Mouse (Mus musculus): ENCODE measurements at regions not wholly inside any gene's neighbourhood (a gene's known extent, or its start where the extent isn't known, plus 50 kb on each side); places are given as distances from the start of the nearest gene placed in this dataset.

GRCm38 (mm10) chr2:53796605-53797004 lies 288.7 kb downstream of the Rprm start:
- no peaks in the 10 kb centered on the region for H3K4me1 ChIP-seq (ENCODE audit: control insufficient read depth in 2 of 2, insufficient read depth in 2 of 2, low read length in 2 of 2, poor library complexity in 1 of 2)
- in situ Hi-C loops (cut with MboI; ENCODE audit: low sequenced_read_pairs in 2 of 2, unreplicated experiment in 2 of 2) = no loop called here

DNA sequence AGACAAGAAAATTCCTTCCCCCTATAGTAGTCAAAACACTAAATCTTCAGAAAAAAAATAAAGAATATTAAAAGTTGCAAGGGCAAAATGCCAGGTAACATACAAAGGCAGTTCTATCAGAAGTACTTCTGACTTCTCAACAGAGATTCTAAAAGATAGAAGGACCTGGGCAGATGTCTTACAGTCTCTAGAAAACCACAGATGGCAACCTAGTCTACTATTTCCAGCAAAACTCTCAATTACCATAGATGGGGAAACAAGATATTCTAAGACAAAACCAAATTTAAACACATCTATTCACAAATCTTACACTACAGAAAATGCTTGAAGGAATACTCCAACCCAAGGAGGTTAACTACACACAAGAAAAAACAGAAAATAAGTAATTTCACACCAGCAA lies 281.7 kb downstream of the Rprm start:
- no peak for DNase-seq (ENCODE audit: low read depth, low spot score)
- TF ChIP-seq MAFK (IDR thresholded peaks at IDR 0.05; ENCODE audit: insufficient read depth, low read depth, low read length) (no peak), ZNF384 (IDR thresholded peaks at IDR 0.05; ENCODE audit: low read depth, low read length) (no peak), ZC3H11A (IDR thresholded peaks at IDR 0.05; ENCODE audit: borderline replicate concordance, low read depth, low read length) (no peak), CHD2 (IDR thresholded peaks at IDR 0.05; ENCODE audit: low read depth, low read length) (no peak), HCFC1 (IDR thresholded peaks at IDR 0.05; ENCODE audit: borderline replicate concordance, insufficient read depth, low read length) (no peak)
- Histone ChIP-seq H3K4me1 (ENCODE audit: control insufficient read depth in 2 of 2, insufficient read depth in 2 of 2, low read length in 2 of 2, poor library complexity in 1 of 2) (no peaks in the 10 kb centered on the region), H3K4me3 (ENCODE audit: insufficient read depth in 1 of 2, low read depth in 1 of 2, low read length in 2 of 2, poor library complexity in 1 of 2, severe bottlenecking in 1 of 2) (no peak overlapping the region), H3K9me3 (ENCODE audit: control insufficient read depth, insufficient read depth, low read depth, low read length) (no peaks in the 10 kb centered on the region), H3K36me3 (ENCODE audit: control insufficient read depth, insufficient read depth, low read length, poor library complexity, severe bottlenecking) (no peaks in the 10 kb centered on the region), H3K27ac (ENCODE audit: insufficient read depth, low read depth, low read length, poor library complexity, severe bottlenecking) (no peak overlapping the region), H3K9ac (ENCODE audit: insufficient read depth, low read depth, low read length, poor library complexity, severe bottlenecking) (no peak overlapping the region)
- in situ Hi-C loops (cut with MboI; ENCODE audit: low sequenced_read_pairs in 2 of 2, unreplicated experiment in 2 of 2) = no loop called here

More at GRCm38 (mm10) chr2:53796605-53797004, 288.7 kb downstream of the Rprm start:
- Histone ChIP-seq H3K9ac (ENCODE audit: insufficient read depth, low read depth, low read length, poor library complexity, severe bottlenecking) (no peak overlapping the region), H3K36me3 (ENCODE audit: control insufficient read depth, insufficient read depth, low read length, poor library complexity, severe bottlenecking) (no peaks in the 10 kb centered on the region), H3K9me3 (ENCODE audit: control insufficient read depth, insufficient read depth, low read depth, low read length) (no peaks in the 10 kb centered on the region), H3K27ac (ENCODE audit: insufficient read depth, low read depth, low read length, poor library complexity, severe bottlenecking) (no peak overlapping the region), H3K4me3 (ENCODE audit: insufficient read depth in 1 of 2, low read depth in 1 of 2, low read length in 2 of 2, poor library complexity in 1 of 2, severe bottlenecking in 1 of 2) (no peak overlapping the region)
- DNase-seq (ENCODE audit: low read depth, low spot score) = no peak
- TF ChIP-seq ZC3H11A (IDR thresholded peaks at IDR 0.05; ENCODE audit: borderline replicate concordance, low read depth, low read length) = no peak
- no peak for TF ChIP-seq MAFK (IDR thresholded peaks at IDR 0.05; ENCODE audit: insufficient read depth, low read depth, low read length)
- TF ChIP-seq ZNF384 (IDR thresholded peaks at IDR 0.05; ENCODE audit: low read depth, low read length) = no peak
- TF ChIP-seq CHD2 (IDR thresholded peaks at IDR 0.05; ENCODE audit: low read depth, low read length) = no peak
- no peak for TF ChIP-seq HCFC1 (IDR thresholded peaks at IDR 0.05; ENCODE audit: borderline replicate concordance, insufficient read depth, low read length)

- Histone ChIP-seq H3K4me1 (ENCODE audit: control insufficient read depth in 2 of 2, insufficient read depth in 2 of 2, low read length in 2 of 2, poor library complexity in 1 of 2) (no peaks in the 10 kb centered on the region), H3K36me3 (ENCODE audit: control insufficient read depth, insufficient read depth, low read length, poor library complexity, severe bottlenecking) (no peaks in the 10 kb centered on the region), H3K9ac (ENCODE audit: insufficient read depth, low read depth, low read length, poor library complexity, severe bottlenecking) (no peak overlapping the region), H3K27ac (ENCODE audit: insufficient read depth, low read depth, low read length, poor library complexity, severe bottlenecking) (no peak overlapping the region), H3K9me3 (ENCODE audit: control insufficient read depth, insufficient read depth, low read depth, low read length) (no peaks in the 10 kb centered on the region), H3K4me3 (ENCODE audit: insufficient read depth in 1 of 2, low read depth in 1 of 2, low read length in 2 of 2, poor library complexity in 1 of 2, severe bottlenecking in 1 of 2) (no peak overlapping the region)
- in situ Hi-C loops (cut with MboI; ENCODE audit: low sequenced_read_pairs in 2 of 2, unreplicated experiment in 2 of 2) = no loop called here
- no peak for TF ChIP-seq ZC3H11A (IDR thresholded peaks at IDR 0.05; ENCODE audit: borderline replicate concordance, low read depth, low read length)
- TF ChIP-seq ZNF384 (IDR thresholded peaks at IDR 0.05; ENCODE audit: low read depth, low read length) = no peak
- TF ChIP-seq MAFK (IDR thresholded peaks at IDR 0.05; ENCODE audit: insufficient read depth, low read depth, low read length) = no peak
- TF ChIP-seq CHD2 (IDR thresholded peaks at IDR 0.05; ENCODE audit: low read depth, low read length) = no peak
- TF ChIP-seq HCFC1 (IDR thresholded peaks at IDR 0.05; ENCODE audit: borderline replicate concordance, insufficient read depth, low read length) = no peak
- no peak for DNase-seq (ENCODE audit: low read depth, low spot score)
Measured at GRCm38 (mm10) chr2:53850815-53851528, 234.4 kb downstream of the Rprm start.

Data from ES-E14 (cell line).